Mouse (Mus musculus) kidney, postnatal 36 days (tissue): ENCODE results near the gene Hs6st1.

ENCODE experiments used
- DNase-seq, 2 experiments: peaks; one replicate each; pipeline ENCODE4 v3.0.0; 2021 to 2022; ENCODE audit warnings: mixed read lengths in 2 of 2

Hs6st1 gene

DNA sequence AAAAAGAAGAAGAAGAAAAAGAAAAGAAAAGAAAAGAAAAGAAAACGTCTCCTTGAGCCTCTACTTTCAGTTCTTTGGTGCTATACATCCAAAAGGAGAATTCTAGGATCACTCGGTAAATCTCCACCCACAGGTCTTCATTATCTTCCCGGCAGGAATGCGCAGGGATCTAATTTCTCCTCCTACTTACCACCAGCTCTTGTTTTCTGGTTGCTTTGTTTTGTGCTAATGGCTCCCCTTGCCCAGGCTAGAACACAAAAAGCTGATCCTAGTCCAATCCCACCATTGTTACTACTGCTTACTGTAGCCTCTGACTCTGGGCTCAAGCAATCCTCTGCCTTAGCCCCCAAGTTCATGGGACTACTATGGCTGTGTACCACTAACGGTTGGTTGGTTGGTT lies 16.9 kb downstream of the Hs6st1 start:
- DNase-seq = no peak

DNA sequence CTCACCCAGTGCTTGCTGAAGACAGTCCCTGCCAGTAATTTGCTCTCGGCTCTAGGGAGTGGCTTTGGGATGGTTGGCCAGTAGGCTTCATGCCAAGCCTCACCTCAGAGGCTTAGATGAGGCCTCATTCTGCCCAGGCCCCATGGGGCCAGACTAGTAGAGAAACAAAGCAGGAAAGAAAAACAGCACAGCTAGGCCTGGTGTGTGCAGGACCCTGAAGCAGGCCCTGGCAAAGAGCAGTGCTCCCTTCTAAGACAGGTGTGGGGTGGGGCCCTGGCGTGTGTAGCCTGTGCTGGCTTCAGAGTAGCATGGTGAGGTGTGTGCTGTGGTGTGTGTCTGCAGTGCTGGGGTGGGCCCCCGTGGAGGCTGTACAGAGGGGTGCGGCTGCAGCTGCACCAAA lies 20.2 kb downstream of the Hs6st1 start:
- DNase-seq = peak; percentile 46 to 68

GRCm38 (mm10) chr1:36089481-36089880 lies 21.3 kb downstream of the Hs6st1 start:
- DNase-seq = peak in 1 of 2 experiments; percentile 53

DNA sequence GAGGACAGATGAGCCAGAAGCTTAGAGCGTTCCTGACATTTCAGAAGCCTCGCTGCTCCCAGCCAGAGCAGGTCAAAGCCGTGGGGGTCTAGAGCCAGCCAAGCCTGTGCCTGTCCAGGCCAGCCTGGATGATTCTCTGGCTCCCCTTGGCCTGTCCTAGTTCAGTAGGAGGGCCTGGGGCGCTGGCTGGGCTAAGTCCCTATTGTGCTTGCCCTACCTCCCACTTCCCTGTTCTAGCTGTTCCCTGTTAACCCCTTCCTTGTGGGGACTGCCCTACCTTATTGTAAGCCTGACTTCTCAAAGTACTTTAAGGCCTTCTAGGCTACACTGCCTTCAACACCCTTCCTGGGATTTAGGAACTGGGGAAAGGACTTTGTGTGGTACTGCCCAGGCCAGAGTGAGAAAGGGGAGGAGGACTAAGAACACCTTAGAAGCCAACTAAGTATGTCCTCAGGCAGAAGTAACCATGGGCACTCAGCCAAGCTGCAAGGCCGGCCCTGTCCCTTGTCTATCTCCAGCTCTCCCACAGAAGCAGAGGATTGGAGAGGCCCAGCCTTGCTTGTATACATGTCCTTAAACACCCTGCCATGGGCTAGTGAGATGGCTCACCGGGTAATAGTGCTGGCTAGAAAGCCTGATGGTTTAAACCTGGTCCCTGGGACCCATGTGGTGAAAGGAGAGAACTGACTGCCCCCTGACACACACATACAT lies 22.0 kb downstream of the Hs6st1 start:
- DNase-seq = peak; percentile 39 to 66

DNA sequence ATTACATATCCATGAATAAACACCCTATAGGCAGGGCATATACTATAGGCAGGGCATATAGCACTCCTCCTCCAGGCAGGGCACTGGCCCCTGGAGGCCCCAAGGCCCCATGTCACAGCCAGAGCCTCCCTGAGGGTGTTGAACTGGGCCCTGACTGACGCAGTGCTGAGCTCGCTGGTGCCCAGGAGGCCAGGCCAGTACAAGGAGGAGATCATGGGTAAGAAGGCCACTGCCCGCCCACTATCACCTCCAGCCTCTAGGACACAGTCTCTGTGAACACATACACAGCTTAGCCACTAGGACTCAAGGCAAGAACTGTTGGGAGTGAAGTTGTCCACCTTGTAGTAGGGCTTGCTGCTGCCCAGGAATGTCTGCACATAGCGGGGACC lies 22.5 kb downstream of the Hs6st1 start:
- DNase-seq = no peak

DNA sequence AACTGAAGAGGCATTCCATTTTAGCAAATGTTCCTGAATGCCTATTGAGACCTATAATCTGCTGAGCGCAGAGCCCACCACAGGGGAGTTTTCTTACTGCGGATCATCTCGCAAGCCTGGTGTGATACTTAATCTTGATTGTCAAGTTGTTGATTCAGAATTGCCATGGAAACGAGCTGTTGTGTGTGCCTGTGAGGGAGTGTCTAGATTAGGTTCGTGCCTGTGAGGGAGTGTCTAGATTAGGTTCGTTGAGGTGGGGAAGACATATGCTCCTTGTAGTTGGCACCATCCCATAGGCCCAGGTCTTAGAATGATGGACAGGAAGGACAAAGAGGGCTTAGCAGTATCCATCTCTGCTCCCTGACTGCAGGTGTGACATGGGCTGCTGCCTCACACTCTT lies 23.0 kb downstream of the Hs6st1 start:
- DNase-seq = no peak

- DNase-seq = no peak
Observed at GRCm38 (mm10) chr1:36093741-36094140, 25.5 kb downstream of the Hs6st1 start.

DNA sequence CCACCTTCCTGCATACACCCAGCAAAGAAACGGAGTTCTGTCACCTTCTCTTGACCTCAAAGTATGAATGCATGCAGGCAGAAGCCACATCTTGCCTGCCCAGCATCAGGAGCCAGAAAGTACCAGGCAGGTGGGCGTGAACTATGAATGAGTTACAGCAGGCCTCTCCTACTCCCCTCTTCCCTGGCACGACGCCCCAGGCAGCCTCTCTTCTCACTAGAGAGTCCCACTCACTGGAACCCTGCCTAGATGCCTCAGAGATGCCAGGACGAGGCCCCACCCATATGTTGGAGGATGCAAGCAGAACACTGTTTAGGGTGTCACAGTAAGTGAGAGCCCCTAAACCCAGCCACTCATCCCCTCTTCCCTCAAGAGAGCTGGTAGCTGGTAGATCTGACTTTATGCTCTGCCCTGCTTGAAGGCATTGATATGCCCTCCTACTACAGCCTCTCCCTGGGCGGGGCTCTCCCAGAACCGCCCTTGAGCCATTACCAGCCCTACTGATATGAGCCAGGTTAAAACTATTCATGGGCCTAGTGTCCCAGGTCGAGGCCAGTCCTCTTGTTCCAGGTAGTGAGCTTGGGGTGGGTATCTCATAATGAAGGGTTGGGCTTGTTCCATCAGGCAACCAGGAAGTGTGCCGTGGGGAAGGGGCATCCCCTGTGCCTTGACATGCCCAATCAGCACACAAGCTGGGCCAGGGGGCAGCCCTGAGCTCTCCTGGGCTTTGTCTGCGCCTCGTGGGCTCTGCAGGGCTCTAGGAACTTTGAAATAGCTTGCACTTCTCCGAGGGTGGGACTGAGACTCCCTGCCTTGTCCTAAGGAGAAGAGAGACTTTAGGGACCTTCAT lies 27.4 kb downstream of the Hs6st1 start:
- DNase-seq = peak; percentile 39 to 59

GRCm38 (mm10) chr1:36098432-36098831 lies 30.2 kb downstream of the Hs6st1 start:
- DNase-seq = no peak

GRCm38 (mm10) chr1:36100371-36100770 lies 32.2 kb downstream of the Hs6st1 start:
- DNase-seq = no peak

- no peak for DNase-seq
Observed at GRCm38 (mm10) chr1:36105917-36106706, 37.9 kb downstream of the Hs6st1 start.

- peak; percentile 37 to 48 for DNase-seq
Observed at GRCm38 (mm10) chr1:36109987-36110386, 41.8 kb downstream of the Hs6st1 start.

DNA sequence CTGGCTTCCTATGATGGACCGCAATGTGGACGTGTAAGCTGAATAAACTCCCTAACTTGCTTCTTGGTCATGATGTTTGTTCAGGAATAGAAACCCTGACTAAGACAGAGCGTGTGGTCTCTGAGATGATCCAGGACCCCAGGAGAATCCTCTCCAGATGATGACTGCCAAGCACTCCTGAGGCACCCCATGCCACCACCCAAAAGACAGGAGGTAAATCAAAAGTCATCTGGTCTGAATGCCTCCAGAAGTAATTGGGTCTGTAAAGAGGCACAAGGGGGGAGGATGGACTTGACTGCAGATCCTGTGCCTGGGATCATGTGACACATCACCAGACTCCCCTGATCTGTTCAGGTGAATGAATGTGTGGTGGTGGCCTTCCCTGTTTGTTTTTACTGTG lies 44.5 kb downstream of the Hs6st1 start:
- no peak for DNase-seq

- no peak for DNase-seq
Observed at GRCm38 (mm10) chr1:36113670-36114069, 45.5 kb downstream of the Hs6st1 start.

DNA sequence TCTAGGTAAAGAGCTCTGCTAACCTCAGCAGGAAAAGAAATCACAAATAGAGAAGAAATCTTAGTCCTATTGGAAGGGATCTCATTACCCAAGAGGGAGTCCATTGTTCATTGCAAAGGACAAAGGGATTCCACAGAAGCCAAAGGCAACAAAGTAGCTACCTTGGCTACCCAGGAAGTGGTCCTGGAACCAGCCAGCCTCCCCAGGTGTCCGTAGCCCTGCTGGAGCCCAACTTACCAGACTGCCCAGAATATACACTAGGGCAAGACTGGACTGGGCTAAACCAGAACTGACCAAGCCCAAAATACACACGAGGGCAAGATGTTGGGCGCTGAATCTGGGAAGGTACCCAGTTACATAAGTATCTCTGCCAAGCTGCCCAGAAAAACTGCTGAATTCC lies 46.6 kb downstream of the Hs6st1 start:
- DNase-seq = no peak

GRCm38 (mm10) chr1:36116488-36116887 lies 48.3 kb downstream of the Hs6st1 start:
- no peak for DNase-seq

DNA sequence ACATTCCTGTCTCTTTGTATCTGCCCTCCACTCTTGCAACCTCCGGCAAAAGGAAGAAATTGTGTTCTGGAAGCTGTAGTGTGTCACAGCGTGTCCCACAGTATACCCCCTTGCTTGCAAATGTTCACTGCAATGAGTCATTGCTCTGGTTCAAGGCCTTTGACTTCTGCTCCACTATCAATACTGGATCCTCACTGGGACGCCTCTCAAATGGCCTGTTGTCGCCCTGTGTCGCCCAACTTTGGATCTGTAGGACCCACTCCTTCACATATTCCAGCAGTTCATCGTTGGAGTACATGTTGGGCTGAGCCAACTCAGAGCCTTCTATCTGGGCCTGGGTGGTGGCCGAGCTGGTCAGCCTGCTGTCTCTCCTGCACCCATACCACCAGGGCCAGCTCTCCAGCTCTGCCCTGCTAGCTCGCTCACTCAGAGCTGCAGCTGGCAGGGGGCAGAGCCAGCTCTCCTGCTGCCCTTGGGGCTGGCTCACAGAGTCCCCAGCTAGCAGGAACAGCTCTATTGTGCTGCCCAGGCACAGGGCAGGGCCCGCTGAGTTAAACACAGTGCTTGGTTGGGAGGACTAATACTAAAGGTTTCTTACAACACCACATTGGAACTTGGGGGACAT lies 50.0 kb downstream of the Hs6st1 start:
- no peak for DNase-seq

DNA sequence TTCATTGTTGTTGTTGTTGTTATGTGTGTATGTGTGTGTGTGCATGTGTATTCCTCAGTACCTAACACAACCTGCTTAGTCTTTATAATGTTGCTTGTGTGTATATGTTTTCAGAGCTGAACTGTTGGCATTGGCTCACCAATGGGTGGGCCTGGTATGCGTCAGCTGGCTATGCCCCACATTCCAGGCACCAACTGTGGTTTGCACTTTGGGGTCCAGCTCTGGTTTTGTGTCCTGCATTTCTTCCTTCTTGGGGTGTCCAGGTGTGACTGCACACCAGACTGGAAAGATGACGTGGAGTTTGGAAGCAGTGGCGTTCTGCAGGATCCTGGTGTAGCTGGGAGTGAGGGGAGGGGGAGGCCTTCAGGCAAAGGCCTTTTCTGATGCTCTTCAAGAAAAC lies 50.8 kb downstream of the Hs6st1 start:
- DNase-seq = no peak

DNA sequence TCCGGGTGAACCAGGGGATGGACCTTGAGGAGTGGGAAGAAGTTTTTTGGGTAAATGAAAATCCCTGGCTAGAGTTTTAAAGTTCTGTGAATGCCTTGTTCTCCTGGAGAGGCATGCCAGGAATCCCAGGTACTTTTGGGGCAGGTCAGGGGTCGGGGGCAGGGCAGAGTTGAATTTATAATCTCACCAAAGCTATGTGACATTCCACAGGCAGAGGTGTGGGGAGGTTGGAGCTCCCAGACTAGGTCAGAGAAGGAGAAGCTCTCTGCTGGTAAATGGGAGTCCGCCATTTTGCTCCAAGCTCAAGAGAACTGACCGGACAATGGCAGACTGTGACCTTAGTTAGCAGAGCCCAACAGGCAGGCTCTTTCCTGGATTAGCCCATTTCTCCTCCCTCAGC lies 51.2 kb downstream of the Hs6st1 start:
- DNase-seq = no peak

- no peak for DNase-seq
Observed at GRCm38 (mm10) chr1:36121172-36121571, 53.0 kb downstream of the Hs6st1 start.

DNA sequence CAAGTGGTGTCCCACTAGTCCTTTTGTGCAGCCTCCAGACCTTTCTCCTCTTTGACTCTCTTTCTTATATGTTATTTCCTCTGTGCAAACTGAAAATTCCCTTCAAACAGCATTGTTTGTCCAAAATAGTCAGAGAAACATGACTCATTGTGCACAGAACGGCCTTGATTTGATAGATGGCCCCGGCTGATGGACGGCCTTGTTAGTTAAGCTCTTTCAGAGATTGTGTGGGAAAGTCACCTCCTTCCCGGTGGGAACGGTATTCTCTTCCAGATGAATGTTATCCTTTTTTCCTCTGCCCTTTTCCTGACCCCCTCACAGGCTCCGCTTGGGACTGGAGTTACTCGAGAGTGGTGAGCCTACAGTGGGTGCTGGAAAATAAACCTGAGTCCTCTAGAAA lies 56.9 kb downstream of the Hs6st1 start:
- no peak for DNase-seq

- DNase-seq = peak; percentile 57 to 68
Observed at GRCm38 (mm10) chr1:36129126-36129525, 60.9 kb downstream of the Hs6st1 start.

- DNase-seq = no peak
Observed at GRCm38 (mm10) chr1:36129881-36130280, 61.7 kb downstream of the Hs6st1 start.
